15 mouse cellular contexts compared by ENCODE assay signal in the genomic region with DNA sequence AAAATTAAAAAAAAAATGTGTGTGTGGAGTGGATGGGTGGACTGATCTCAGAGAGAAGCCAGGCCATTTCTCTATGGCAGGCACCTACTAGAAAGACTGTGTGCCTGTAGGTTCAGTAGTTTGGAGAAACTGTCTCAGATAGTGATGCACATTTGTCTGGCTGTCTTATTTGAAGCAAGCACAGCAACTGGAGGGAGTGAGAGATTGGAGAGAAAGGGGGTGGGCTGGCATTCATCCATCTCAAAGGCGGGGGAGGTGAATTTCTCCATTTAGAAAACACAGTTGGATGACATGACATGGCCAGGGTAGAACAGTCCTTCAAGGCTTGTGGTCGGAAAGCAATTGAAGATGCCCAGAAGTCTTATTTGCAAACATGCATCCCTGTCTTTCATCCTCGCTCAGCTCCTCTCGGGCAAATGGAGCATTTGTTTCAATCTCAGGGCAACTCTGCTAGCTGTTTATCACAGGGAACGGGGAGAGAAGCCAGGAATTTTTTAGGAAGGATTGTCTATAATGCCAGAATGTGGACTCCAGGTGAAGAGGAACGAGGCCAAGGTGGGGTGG.
DNase-seq lines count a peak whose midpoint lies in the region; ATAC-seq lines count a peak whose summit lies in the region.
"Had no signal": no experiment of that assay in that cellular context is flagged by ENCODE, and none has a peak within 500 bp of the region (broad histone marks: within the 10 kb centered on the region; RNA-seq: fewer than 3 reads in every experiment).

No protein-coding gene starts in this region.

- DNase-seq in kidney, postnatal 4 days = peak; percentile 21 to 24
- no peak for DNase-seq in kidney, adult 9 months
- DNase-seq in cerebellum, postnatal 14 days = peak; percentile 79 to 80
- peak; percentile 28 to 35 for DNase-seq in layer of hippocampus, postnatal 10 days (ENCODE audit: low spot score in 2 of 2)
- peak; percentile 57 to 58 for DNase-seq in right cerebral cortex, postnatal 10 days (ENCODE audit: low spot score in 2 of 2)
- no peak for DNase-seq in midbrain, embryonic 11.5 days (ENCODE audit: low spot score, missing footprints)
- no peak for DNase-seq in kidney, postnatal 36 days
- DNase-seq: heart, adult 2 months; kidney, adult 2 months had no signal

- 62% methylated on average over 6 of the region's 6 CpGs for WGBS in midbrain, embryonic 15.5 days
- 82% methylated on average over 6 of the region's 6 CpGs for WGBS in midbrain, embryonic 11.5 days

- H3K4me3 ChIP-seq in midbrain, embryonic 15.5 days = no peak overlapping the region
- no peak overlapping the region for H3K4me3 ChIP-seq in midbrain, embryonic 11.5 days (ENCODE audit: low read depth, low read length)
- H3K4me3 ChIP-seq: heart, adult 2 months; limb, embryonic 10.5 days; stomach, embryonic 15.5 days had no signal

- H3K4me1 ChIP-seq in midbrain, embryonic 15.5 days = 0 out of 2 replicates have a peak, but pooled peaks cover 6% of the 10 kb centered on the region
- H3K4me1 ChIP-seq in midbrain, embryonic 11.5 days (ENCODE audit: control insufficient read depth, insufficient read depth, low read length) = no peaks in the 10 kb centered on the region
- H3K4me1 ChIP-seq: limb, embryonic 10.5 days; stomach, embryonic 15.5 days had no signal

- H3K27me3 ChIP-seq in midbrain, embryonic 15.5 days (replicated peaks) = no peaks in the 10 kb centered on the region
- no peaks in the 10 kb centered on the region for H3K27me3 ChIP-seq in midbrain, embryonic 11.5 days (ENCODE audit: control insufficient read depth, insufficient read depth, low read length)
- H3K27me3 ChIP-seq: stomach, embryonic 15.5 days had no signal

- H3K4me2 ChIP-seq in midbrain, embryonic 15.5 days = no peak overlapping the region
- H3K4me2 ChIP-seq in midbrain, embryonic 11.5 days = no peak overlapping the region
- H3K4me2 ChIP-seq: stomach, embryonic 15.5 days had no signal

- H3K36me3 ChIP-seq in midbrain, embryonic 15.5 days (replicated peaks) = no peaks in the 10 kb centered on the region
- no peaks in the 10 kb centered on the region for H3K36me3 ChIP-seq in midbrain, embryonic 11.5 days (ENCODE audit: control insufficient read depth, insufficient read depth, low read length)
- H3K36me3 ChIP-seq: G1E; limb, embryonic 10.5 days; stomach, embryonic 15.5 days had no signal

- no peak overlapping the region for H3K9ac ChIP-seq in midbrain, embryonic 15.5 days
- H3K9ac ChIP-seq in midbrain, embryonic 11.5 days (ENCODE audit: low read length) = no peak overlapping the region
- H3K9ac ChIP-seq: liver, embryonic 14.5 days; stomach, embryonic 15.5 days had no signal

- no peak overlapping the region for H3K27ac ChIP-seq in midbrain, embryonic 15.5 days
- H3K27ac ChIP-seq in midbrain, embryonic 11.5 days (ENCODE audit: low read depth, low read length) = no peak overlapping the region
- H3K27ac ChIP-seq: heart, adult 2 months; limb, embryonic 10.5 days; liver, embryonic 14.5 days; macrophage; stomach, embryonic 15.5 days had no signal

- no peaks in the 10 kb centered on the region for H3K9me3 ChIP-seq in midbrain, embryonic 15.5 days
- H3K9me3 ChIP-seq in midbrain, embryonic 11.5 days (ENCODE audit: control insufficient read depth, low read length) = no peaks in the 10 kb centered on the region
- H3K9me3 ChIP-seq: limb, embryonic 10.5 days; stomach, embryonic 15.5 days had no signal

- ATAC-seq in midbrain, embryonic 15.5 days (replicated peaks) = no peak
- ATAC-seq in midbrain, embryonic 11.5 days (ENCODE audit: low FRiP score) = no peak

Comparison
In these comparisons a context has a peak if more than half of its experiments do, and no peak if none do; other contexts are left out.
1. DNase-seq: peak in kidney, postnatal 4 days (2 of 2), cerebellum, postnatal 14 days (2 of 2), layer of hippocampus, postnatal 10 days (2 of 2) and right cerebral cortex, postnatal 10 days (2 of 2); none in kidney, adult 9 months (single experiment), midbrain, embryonic 11.5 days (single experiment) and kidney, postnatal 36 days (0 of 2).